Mouse (Mus musculus) left cerebral cortex, postnatal 4 days (tissue): ENCODE results near the gene Ddx41. TPM values are rescaled to one million over a fixed set of nuclear protein-coding genes. Genes with fewer than 3 reads are reported as not detected.
A peak's percentile ranks its signal among the peaks of the same experiment; 100 is the strongest.

ENCODE experiments used
- DNase-seq: peaks from one replicate; pipeline ENCODE4 v3.0.0-alpha.2; 2022
- intact Hi-C: fragments of 180-260 bp; cut with DNase I; formaldehyde crosslinking; loops from one replicate; pipeline ENCODE4 v1.15.1; 2025
- microRNA-seq: library from miRNA; unstranded; fragments of <30 nt; microRNA quantifications from one replicate; pipeline ENCODE4 v1.2.0, GENCODE M21; 2022
- total RNA-seq, 2 experiments: library from RNA; stranded (reverse); gene quantifications; 2 replicates each; pipeline ENCODE4 v1.2.3; 2021

Gene Ddx41
- total RNA-seq, 2 experiments from 2014 or later: 51.6 to 56.5 TPM

- no peak for DNase-seq
- intact Hi-C loops: no loop called here
Measured at GRCm38 (mm10) chr13:55483071-55483470, 53.4 kb downstream of the Ddx41 start.

GRCm38 (mm10) chr13:55482542-55482941, 53.9 kb downstream of the Ddx41 start:
- DNase-seq: no peak
- intact Hi-C loops: no loop called here

Small RNAs within 50 kb of the gene (microRNA-seq; reads per million reads assigned to microRNA genes)
- gene Mir6945: 3.3 reads per million, percentile 4 among the genes with 10 or more reads in this experiment

Other genes starting within 250 kb of the Ddx41 start
- gene Prelid1, start 216.2 kb downstream of the Ddx41 start, total RNA-seq: 100 to 1,000 TPM; 182 to 192 TPM
- gene Rab24, start 214.7 kb downstream of the Ddx41 start, total RNA-seq: 10 to 100 TPM; 54.8 to 58.5 TPM
- gene Mxd3, start 206.8 kb downstream of the Ddx41 start, total RNA-seq: 1 to 10 TPM; 3.6 to 5.6 TPM
- gene Lman2, start 173.9 kb downstream of the Ddx41 start, total RNA-seq: 10 to 100 TPM; 43.1 to 46.8 TPM
- 1 to 10 TPM; 4.3 to 6.3 TPM for gene Rgs14, start 166.9 kb downstream of the Ddx41 start, total RNA-seq
- gene Slc34a1, start 138.5 kb downstream of the Ddx41 start, total RNA-seq: under 1 TPM in 1 of 2 experiments, not detected in 1; 0.36 TPM
- 1 to 10 TPM in 1 of 2 experiments, under 1 TPM in 1; 0.97 to 1.1 TPM for gene Pfn3, start 121.4 kb downstream of the Ddx41 start, total RNA-seq
- under 1 TPM; 0.30 to 0.38 TPM for gene F12, start 109.9 kb downstream of the Ddx41 start, total RNA-seq
- 10 to 100 TPM; 73.8 to 78.8 TPM for gene Grk6, start 91.6 kb downstream of the Ddx41 start, total RNA-seq
- 10 to 100 TPM; 86.0 to 87.5 TPM for gene Prr7, start 72.4 kb downstream of the Ddx41 start, total RNA-seq
- gene Dbn1, start 48.5 kb downstream of the Ddx41 start, total RNA-seq: 100 to 1,000 TPM; 623 to 643 TPM
- 10 to 100 TPM; 62.5 to 66.8 TPM for gene Pdlim7, start 23.0 kb downstream of the Ddx41 start, total RNA-seq
- gene Dok3, start 7.4 kb downstream of the Ddx41 start, total RNA-seq: 1 to 10 TPM; 6.4 to 7.2 TPM
- gene Fam193b, start 34.5 kb upstream of the Ddx41 start, total RNA-seq: 10 to 100 TPM; 91.4 to 92.9 TPM
- gene Tmed9, start 37.1 kb upstream of the Ddx41 start, total RNA-seq: 100 to 1,000 TPM; 109 to 111 TPM
- gene B4galt7, start 63.2 kb upstream of the Ddx41 start, total RNA-seq: 10 to 100 TPM; 32.3 to 32.4 TPM
- gene Caml, start 86.3 kb upstream of the Ddx41 start, total RNA-seq: 10 to 100 TPM; 60.3 to 62.0 TPM
- gene Ddx46, start 98.4 kb upstream of the Ddx41 start, total RNA-seq: 10 to 100 TPM; 49.7 to 50.2 TPM
- gene B230219D22Rik, start 156.5 kb upstream of the Ddx41 start, total RNA-seq: 100 to 1,000 TPM; 101 TPM
- 10 to 100 TPM; 58.7 to 59.5 TPM for gene Txndc15, start 178.0 kb upstream of the Ddx41 start, total RNA-seq
- gene Pcbd2, start 190.7 kb upstream of the Ddx41 start, total RNA-seq: 10 to 100 TPM; 20.6 to 25.4 TPM
- gene Catsper3, start 247.9 kb upstream of the Ddx41 start, total RNA-seq: under 1 TPM; 0.38 to 0.44 TPM